ENCODE assay signal across 8 mouse cellular contexts in the genomic region with DNA sequence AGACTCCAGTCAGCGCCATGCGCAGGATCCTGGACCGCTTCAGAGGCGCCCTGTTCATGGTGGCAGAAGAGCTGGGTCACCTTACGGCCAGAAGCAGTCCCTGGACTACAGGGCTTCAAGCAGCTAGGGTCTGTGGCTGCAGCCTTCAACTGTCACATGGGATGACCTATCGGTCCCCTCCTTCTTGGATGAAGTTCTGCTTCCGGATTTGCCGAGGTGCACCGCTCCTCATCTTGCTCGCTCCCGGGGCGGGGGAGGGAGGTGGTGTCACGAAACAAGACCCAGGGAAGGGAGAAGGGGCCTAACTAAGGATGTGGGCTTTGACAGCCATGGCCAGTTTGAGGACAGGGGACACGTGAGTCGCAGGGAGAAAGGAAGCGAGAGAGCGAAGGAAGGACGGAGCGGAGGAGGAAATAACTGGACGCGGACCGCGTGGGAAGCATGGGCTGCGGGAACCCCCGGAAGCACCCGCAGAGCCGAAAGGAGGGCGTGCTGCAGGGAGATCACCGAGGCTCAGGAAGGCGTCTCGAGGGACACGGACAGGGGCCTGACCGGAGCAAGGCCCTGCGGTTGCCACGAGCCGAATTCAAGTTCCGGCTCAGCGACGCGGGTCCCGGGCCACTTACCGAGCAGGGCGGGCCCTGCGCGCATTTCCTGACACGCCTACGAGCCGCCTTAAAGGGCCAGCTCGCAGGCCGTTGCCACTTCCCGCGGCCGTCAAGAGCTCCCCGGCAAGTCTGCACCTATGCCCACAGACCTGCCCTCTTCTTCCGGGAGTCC. TPM values are rescaled to one million over a fixed set of nuclear protein-coding genes. Genes with fewer than 3 reads are reported as not detected.
DNase-seq lines count a peak whose midpoint lies in the region; ATAC-seq and TF ChIP-seq lines count a peak whose summit lies in the region.

No protein-coding gene starts in this region.

- peaks cover 7 to 25% of the 10 kb centered on the region in 2 experiments for H3K36me3 ChIP-seq in CH12.LX (replicated peaks in 1 of 2; ENCODE audit: control insufficient read depth in 1 of 2, insufficient read depth in 1 of 2, low read length in 1 of 2)
- peaks cover 4% of the 10 kb centered on the region for H3K36me3 ChIP-seq in heart, embryonic 14.5 days (ENCODE audit: control insufficient read depth, insufficient read depth, low read length)
- H3K36me3 ChIP-seq in liver, embryonic 15.5 days (replicated peaks), result peaks cover 11% of the 10 kb centered on the region
- no peaks in the 10 kb centered on the region for H3K36me3 ChIP-seq in neural tube, embryonic 11.5 days (ENCODE audit: control insufficient read depth, insufficient read depth, low read length)
- H3K36me3 ChIP-seq in stomach, embryonic 16.5 days (ENCODE audit: control insufficient read depth, insufficient read depth, low read length), result no peaks in the 10 kb centered on the region

- in situ Hi-C loops in CH12.LX (cut with MboI; ENCODE audit: low pct_ligation_motif_present, low pct_unique_long_range_greater_than_20kb, low sequenced_read_pairs), result no loop called here

- WGBS in heart, embryonic 14.5 days, result under 1% methylated on average over 53 of the region's 55 CpGs
- WGBS in liver, embryonic 15.5 days (ENCODE audit: insufficient replicate concordance), result under 1% methylated on average over 55 of the region's 55 CpGs
- under 1% methylated on average over 38 of the region's 55 CpGs for WGBS in neural tube, embryonic 11.5 days
- under 1% methylated on average over 55 of the region's 55 CpGs for WGBS in stomach, embryonic 16.5 days

- peak; percentile 68 for ATAC-seq in heart, embryonic 14.5 days (ENCODE audit: insufficient number of reproducible peaks, insufficient read depth, low FRiP score, low read depth)
- peak; percentile 78 for ATAC-seq in liver, embryonic 15.5 days (ENCODE audit: insufficient read depth)
- ATAC-seq in neural tube, embryonic 11.5 days (ENCODE audit: insufficient read depth, low FRiP score, low TSS enrichment), result peak; percentile 85
- ATAC-seq in stomach, embryonic 16.5 days (ENCODE audit: insufficient read depth, low FRiP score), result peak; percentile 86

- dilution Hi-C loops in CH12.LX (cut with MboI; ENCODE audit: extremely low pct_ligation_motif_present, extremely low pct_unique_long_range_greater_than_20kb, low sequenced_read_pairs), result no loop called here

- peaks cover 6% of the 10 kb centered on the region for H3K79me2 ChIP-seq in CH12.LX (replicated peaks; ENCODE audit: control insufficient read depth, extremely low read depth, insufficient read depth, poor library complexity, severe bottlenecking)

- H3K27me3 ChIP-seq in CH12.LX (replicated peaks), result peaks cover 43% of the 10 kb centered on the region
- H3K27me3 ChIP-seq in heart, embryonic 14.5 days (ENCODE audit: control insufficient read depth, insufficient read depth, low read length), result peaks cover 4% of the 10 kb centered on the region; the same call in 1 of the 2 replicates
- H3K27me3 ChIP-seq in liver, embryonic 15.5 days, result peaks cover 15% of the 10 kb centered on the region
- H3K27me3 ChIP-seq in neural tube, embryonic 11.5 days (ENCODE audit: control insufficient read depth, insufficient read depth, low read length), result peaks cover 10% of the 10 kb centered on the region
- H3K27me3 ChIP-seq in stomach, embryonic 16.5 days (ENCODE audit: control insufficient read depth, insufficient read depth, low read length), result peaks cover 11% of the 10 kb centered on the region

- TF ChIP-seq EP300 in CH12.LX (IDR thresholded peaks at IDR 0.05; ENCODE audit: low read length), result no peak

- peak; percentile 93 for TF ChIP-seq POLR2A in CH12.LX (IDR thresholded peaks at IDR 0.05; ENCODE audit: low read depth, low read length)

- no peak for TF ChIP-seq RAD21 in CH12.LX (IDR thresholded peaks at IDR 0.05; ENCODE audit: low read depth, low read length)

- H3K4me2 ChIP-seq in CH12.LX (ENCODE audit: insufficient read depth, low read depth, poor library complexity, severe bottlenecking), result peak overlapping the region; percentile 47
- peak overlapping the region; percentile 99 for H3K4me2 ChIP-seq in heart, embryonic 14.5 days (ENCODE audit: low read length)
- H3K4me2 ChIP-seq in liver, embryonic 15.5 days, result peak overlapping the region; percentile 92
- peak overlapping the region; percentile 93 for H3K4me2 ChIP-seq in neural tube, embryonic 11.5 days (ENCODE audit: low read depth)
- peak overlapping the region; percentile 69 for H3K4me2 ChIP-seq in stomach, embryonic 16.5 days (ENCODE audit: low read depth, low read length)

- H3K9me3 ChIP-seq in CH12.LX (replicated peaks; ENCODE audit: low read length), result peaks cover 8% of the 10 kb centered on the region
- H3K9me3 ChIP-seq in heart, embryonic 14.5 days (ENCODE audit: control insufficient read depth, low read length), result no peaks in the 10 kb centered on the region
- no peaks in the 10 kb centered on the region for H3K9me3 ChIP-seq in liver, embryonic 15.5 days (replicated peaks)
- no peaks in the 10 kb centered on the region for H3K9me3 ChIP-seq in neural tube, embryonic 11.5 days (ENCODE audit: control insufficient read depth, low read length)
- H3K9me3 ChIP-seq in stomach, embryonic 16.5 days (replicated peaks; ENCODE audit: control insufficient read depth, low read length), result no peaks in the 10 kb centered on the region

- H3K9ac ChIP-seq in CH12.LX (ENCODE audit: insufficient read depth, low read depth), result peak overlapping the region; percentile 60
- H3K9ac ChIP-seq in heart, embryonic 14.5 days (ENCODE audit: low read length), result peak overlapping the region; percentile 80
- peak overlapping the region; percentile 60 for H3K9ac ChIP-seq in liver, embryonic 15.5 days
- H3K9ac ChIP-seq in neural tube, embryonic 11.5 days (ENCODE audit: low read length), result peak overlapping the region; percentile 73
- H3K9ac ChIP-seq in stomach, embryonic 16.5 days (ENCODE audit: low read length), result peak overlapping the region; percentile 77

- peak overlapping the region; percentile 43; the same call in 1 of the 2 replicates for H3K27ac ChIP-seq in CH12.LX (ENCODE audit: insufficient read depth, low read depth)
- peak overlapping the region; percentile 28 to 75 for H3K27ac ChIP-seq in heart, embryonic 14.5 days (replicated peaks in 1 of 2; ENCODE audit: control insufficient read depth in 1 of 2, insufficient read depth in 1 of 2, low read depth in 2 of 2, low read length in 2 of 2)
- H3K27ac ChIP-seq in liver, embryonic 15.5 days (replicated peaks), result peak overlapping the region; percentile 48; the same call in 1 of the 2 replicates
- no peak overlapping the region for H3K27ac ChIP-seq in neural tube, embryonic 11.5 days (ENCODE audit: low read depth, low read length)
- peak overlapping the region; percentile 56 for H3K27ac ChIP-seq in stomach, embryonic 16.5 days (ENCODE audit: low read length)

- peaks cover 23 to 45% of the 10 kb centered on the region in 2 experiments for H3K4me1 ChIP-seq in CH12.LX (ENCODE audit: control insufficient read depth in 1 of 2, insufficient read depth in 2 of 2)
- H3K4me1 ChIP-seq in heart, embryonic 14.5 days (ENCODE audit: control insufficient read depth in 2 of 2, insufficient read depth in 2 of 2, low read length in 2 of 2), result peaks cover 9 to 29% of the 10 kb centered on the region in 2 experiments
- H3K4me1 ChIP-seq in liver, embryonic 15.5 days (replicated peaks), result peaks cover 53% of the 10 kb centered on the region
- peaks cover 13% of the 10 kb centered on the region for H3K4me1 ChIP-seq in neural tube, embryonic 11.5 days (ENCODE audit: control insufficient read depth, insufficient read depth, low read length)
- peaks cover 28% of the 10 kb centered on the region for H3K4me1 ChIP-seq in stomach, embryonic 16.5 days (ENCODE audit: control insufficient read depth, insufficient read depth, low read length)

- peak; percentile 78 for DNase-seq in CH12.LX (ENCODE audit: extremely low read depth)
- peak; percentile 47 for DNase-seq in c-Kit-negative CD71-positive TER-119-positive erythroid progenitor cells, embryonic 14.5 days (ENCODE audit: low read depth, low spot score)
- peak; percentile 34 for DNase-seq in fibroblast of lung, adult 2 months (ENCODE audit: low read depth)
- DNase-seq in kidney, postnatal 14 days, result peak; percentile 90
- DNase-seq in neural tube, embryonic 11.5 days (ENCODE audit: low spot score), result peak; percentile 82

- TF ChIP-seq CTCF in CH12.LX (conservative IDR thresholded peaks at IDR 0.05 in 1 of 2, IDR thresholded peaks at IDR 0.05 in 1 of 2; ENCODE audit: low read depth in 2 of 2, low read length in 2 of 2), result no peak

- H3K4me3 ChIP-seq in CH12.LX (replicated peaks in 1 of 3; ENCODE audit: low read depth in 2 of 3, low read length in 2 of 3, poor library complexity in 1 of 3), result peak overlapping the region; percentile 90 to 96 (median 92)
- peak overlapping the region; percentile 90 to 93 for H3K4me3 ChIP-seq in heart, embryonic 14.5 days (ENCODE audit: control insufficient read depth in 1 of 2, insufficient read depth in 1 of 2, low read depth in 1 of 2, low read length in 2 of 2)
- H3K4me3 ChIP-seq in liver, embryonic 15.5 days (replicated peaks), result peak overlapping the region; percentile 66
- H3K4me3 ChIP-seq in neural tube, embryonic 11.5 days (ENCODE audit: low read depth, low read length), result peak overlapping the region; percentile 80
- H3K4me3 ChIP-seq in stomach, embryonic 16.5 days (replicated peaks; ENCODE audit: low read length), result peak overlapping the region; percentile 69

RNA-seq across cellular contexts. Expression of a gene that starts 1.0 kb away (rescaled TPM):
- total RNA-seq in CH12.LX (2012; rRNA removed) (7.3 and 8.7 TPM in 2 replicates), CH12.LX (2014; rRNA removed) (2.8 and 4.1 TPM in 2 replicates)
- 18.4 and 22.7 TPM in 2 replicates for polyA plus RNA-seq in CH12.LX (2012; ENCODE audit: insufficient read length, low read depth)
- 6.7 and 7.1 TPM in 2 replicates for polyA plus RNA-seq in heart, embryonic 14.5 days (2014; fragmentation: Nextera tagmentation; extraction: Ambion mirVana)
- polyA plus RNA-seq in liver, embryonic 15.5 days (2015; fragmentation: Nextera tagmentation; extraction: Ambion mirVana), result 11.0 and 11.6 TPM in 2 replicates
- 12.7 TPM in 2 replicates for polyA plus RNA-seq in neural tube, embryonic 11.5 days (2014; fragmentation: Nextera tagmentation; extraction: Ambion mirVana)
- 34.5 and 40.4 TPM in 2 replicates for polyA plus RNA-seq in stomach, embryonic 16.5 days (2015; fragmentation: Nextera tagmentation; extraction: Ambion mirVana)

RNA-seq across cellular contexts. Expression of a gene that starts 25.5 kb away (rescaled TPM):
- total RNA-seq in CH12.LX (2012; rRNA removed) (8.8 and 12.7 TPM in 2 replicates), CH12.LX (2014; rRNA removed) (3.7 and 4.3 TPM in 2 replicates)
- 15.2 and 15.9 TPM in 2 replicates for polyA plus RNA-seq in CH12.LX (2012; ENCODE audit: insufficient read length, low read depth)
- 15.6 and 17.8 TPM in 2 replicates for polyA plus RNA-seq in heart, embryonic 14.5 days (2014; fragmentation: Nextera tagmentation; extraction: Ambion mirVana)
- 11.2 and 14.6 TPM in 2 replicates for polyA plus RNA-seq in liver, embryonic 15.5 days (2015; fragmentation: Nextera tagmentation; extraction: Ambion mirVana)
- 21.4 and 22.3 TPM in 2 replicates for polyA plus RNA-seq in neural tube, embryonic 11.5 days (2014; fragmentation: Nextera tagmentation; extraction: Ambion mirVana)
- 23.4 and 26.5 TPM in 2 replicates for polyA plus RNA-seq in stomach, embryonic 16.5 days (2015; fragmentation: Nextera tagmentation; extraction: Ambion mirVana)

RNA-seq across cellular contexts. Expression of a gene that starts 58.3 kb away (rescaled TPM):
- total RNA-seq in CH12.LX (2012; rRNA removed) (4.1 and 5.4 TPM in 2 replicates), CH12.LX (2014; rRNA removed) (5.0 and 5.5 TPM in 2 replicates)
- 11.0 and 13.0 TPM in 2 replicates for polyA plus RNA-seq in CH12.LX (2012; ENCODE audit: insufficient read length, low read depth)
- polyA plus RNA-seq in heart, embryonic 14.5 days (2014; fragmentation: Nextera tagmentation; extraction: Ambion mirVana), result 1.9 and 2.9 TPM in 2 replicates
- 1.8 and 1.9 TPM in 2 replicates for polyA plus RNA-seq in liver, embryonic 15.5 days (2015; fragmentation: Nextera tagmentation; extraction: Ambion mirVana)
- 39.1 and 44.2 TPM in 2 replicates for polyA plus RNA-seq in neural tube, embryonic 11.5 days (2014; fragmentation: Nextera tagmentation; extraction: Ambion mirVana)
- 12.5 and 14.9 TPM in 2 replicates for polyA plus RNA-seq in stomach, embryonic 16.5 days (2015; fragmentation: Nextera tagmentation; extraction: Ambion mirVana)

Comparison
In these comparisons a context has a peak if more than half of its experiments do, and no peak if none do; other contexts are left out.
1. DNase-seq: peak in every context shown above with its lines; median percentile 90 in kidney, postnatal 14 days; 82 in neural tube, embryonic 11.5 days; 78 in CH12.LX; 47 in c-Kit-negative CD71-positive TER-119-positive erythroid progenitor cells, embryonic 14.5 days; 34 in fibroblast of lung, adult 2 months.
2. H3K4me2 ChIP-seq: peak in every context shown above with its lines; median percentile 99 in heart, embryonic 14.5 days; 93 in neural tube, embryonic 11.5 days; 92 in liver, embryonic 15.5 days; 69 in stomach, embryonic 16.5 days; 47 in CH12.LX.